Mouse (Mus musculus) frontal cortex, postnatal 36 days (tissue): ENCODE data around the gene Lrrc61.

Source experiments
- DNase-seq, 2 experiments: peaks; one replicate each; pipeline ENCODE4 v3.0.0; 2022; ENCODE audit warnings: low spot score in 2 of 2

Lrrc61 gene

DNA sequence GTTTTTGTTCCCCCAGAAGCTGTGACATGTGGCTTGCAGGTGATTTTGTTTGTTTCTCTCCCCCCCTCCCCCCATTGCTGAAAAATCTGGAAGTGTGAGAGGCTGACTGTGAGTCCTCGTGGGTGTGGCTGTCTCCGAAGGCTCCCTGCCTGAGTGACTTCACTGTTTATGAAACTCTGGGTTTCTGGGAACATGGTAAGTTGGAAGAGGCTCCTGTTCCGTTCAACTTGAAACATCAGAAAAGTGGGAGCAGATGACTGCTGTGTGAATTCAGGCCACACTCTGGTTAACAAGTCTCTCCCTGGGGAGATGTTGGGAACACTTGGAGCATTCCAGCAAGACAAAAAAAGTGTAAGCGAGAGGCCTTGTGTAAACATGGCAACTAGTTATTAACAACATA, 7.7 kb upstream of the Lrrc61 start:
- DNase-seq: no peak

DNA sequence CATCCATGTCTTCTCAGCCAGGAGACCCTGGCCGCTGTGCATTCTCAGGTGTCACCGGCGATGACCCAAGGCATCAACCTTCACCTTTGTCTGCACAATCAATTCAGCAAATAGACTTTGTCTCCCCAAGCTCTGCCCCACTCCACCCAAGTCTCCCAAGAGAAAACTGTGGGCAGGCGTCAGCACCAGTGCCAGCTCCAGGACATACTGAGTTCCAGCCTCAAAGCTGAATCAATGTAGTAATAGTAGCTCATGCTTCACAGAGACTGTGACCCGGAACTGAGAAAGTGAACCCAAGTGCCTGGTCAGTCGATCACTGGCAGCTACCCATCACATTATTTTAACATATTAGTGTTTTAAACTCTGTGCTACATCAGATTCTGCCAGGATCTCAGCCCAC, 6.3 kb upstream of the Lrrc61 start:
- no peak for DNase-seq

DNA sequence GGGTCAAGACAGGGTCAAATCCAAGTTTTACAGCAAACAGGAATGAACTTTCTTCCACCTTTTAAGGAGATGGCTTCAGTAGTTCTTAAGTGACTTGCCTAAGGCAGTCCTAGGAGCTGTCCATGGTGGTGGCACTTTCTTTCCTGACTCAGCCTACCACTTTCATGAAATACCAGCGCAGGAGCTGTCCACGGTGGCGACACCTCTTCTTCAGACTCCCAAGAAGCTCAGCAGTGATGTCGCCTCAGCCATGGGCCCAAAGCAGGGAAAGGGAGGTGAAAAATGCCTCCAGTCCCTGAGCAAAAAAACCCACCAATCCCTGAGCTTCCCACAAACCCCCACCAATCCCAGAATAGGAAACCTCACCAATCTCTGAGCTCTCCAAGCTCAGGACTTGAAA, 1.7 kb upstream of the Lrrc61 start:
- no peak for DNase-seq

DNA sequence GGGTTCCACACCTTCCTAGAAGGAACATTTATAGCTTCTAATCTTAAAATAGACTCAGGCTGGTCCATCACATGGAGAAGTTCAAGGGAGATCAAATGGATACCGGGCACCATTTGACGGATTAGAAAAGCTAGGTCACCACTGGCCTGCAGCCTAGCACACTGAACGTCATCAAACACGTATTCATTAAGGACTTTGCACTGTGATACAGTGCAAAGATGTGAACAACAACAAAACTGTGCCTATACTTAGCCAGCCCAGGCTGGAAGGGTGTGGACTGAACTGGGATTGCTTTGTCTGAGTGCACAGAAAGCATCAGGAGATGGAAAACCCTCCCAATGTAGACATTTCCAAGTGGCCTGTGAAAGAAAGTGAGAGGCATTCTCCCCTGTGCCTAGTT, 777 bp upstream of the Lrrc61 start:
- no peak for DNase-seq

DNA sequence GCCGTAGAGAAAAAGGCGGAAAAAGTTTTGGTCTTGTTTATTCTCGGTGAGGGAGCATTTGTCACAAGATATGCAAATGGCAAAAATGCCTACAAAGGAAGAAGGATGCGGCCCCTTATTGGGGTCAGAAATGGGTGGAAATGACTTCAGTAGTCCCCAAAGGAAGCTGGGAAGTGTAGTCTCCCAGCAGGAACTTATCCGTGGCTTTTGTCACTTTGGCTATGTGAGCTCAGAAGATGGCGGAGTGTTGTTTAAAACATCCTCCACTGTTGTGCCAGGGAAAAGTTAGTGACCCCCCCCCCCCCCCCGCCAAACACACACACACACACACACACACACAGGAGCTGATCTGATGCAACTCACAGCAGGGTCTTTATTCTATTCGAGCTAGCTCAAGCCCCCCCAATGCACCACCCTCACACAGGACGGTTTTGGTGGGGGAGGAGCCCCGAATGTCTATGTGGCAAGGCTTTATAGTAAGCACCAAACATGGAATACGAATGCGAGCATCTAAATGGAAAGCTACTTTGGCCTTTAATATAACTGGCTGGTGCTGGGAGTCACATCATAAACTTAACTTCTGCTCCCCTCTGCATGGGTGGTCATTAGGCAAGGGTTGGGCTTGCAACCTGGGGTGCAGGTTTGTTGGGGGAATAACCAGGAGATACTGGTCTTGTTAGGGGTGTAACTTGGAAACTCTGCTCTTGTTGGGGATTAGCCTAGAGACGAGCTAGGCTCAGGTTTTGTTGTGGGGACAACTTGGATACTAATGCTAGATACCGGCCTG, 701 bp downstream of the Lrrc61 start:
- peak; percentile 47 to 76 for DNase-seq

DNA sequence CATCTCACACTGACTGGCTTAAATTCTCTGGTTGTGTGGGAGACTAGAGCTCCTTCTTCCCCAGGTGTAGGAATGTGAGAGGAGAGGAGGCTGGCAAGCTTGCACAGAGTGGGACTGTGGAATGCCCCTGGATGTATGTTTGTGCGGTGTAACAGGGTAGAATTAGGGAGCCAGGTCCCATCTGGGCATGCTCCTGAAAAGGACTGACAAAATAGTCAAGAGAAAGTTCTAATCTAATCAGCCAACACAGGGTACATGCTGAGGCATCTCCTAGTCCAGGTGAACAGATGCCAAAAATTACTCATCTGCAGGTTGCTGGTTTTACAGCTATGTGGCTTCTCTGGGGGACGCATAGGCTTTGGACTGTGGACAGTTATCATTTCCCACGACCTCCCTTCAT, 1.4 kb downstream of the Lrrc61 start:
- DNase-seq: no peak

DNA sequence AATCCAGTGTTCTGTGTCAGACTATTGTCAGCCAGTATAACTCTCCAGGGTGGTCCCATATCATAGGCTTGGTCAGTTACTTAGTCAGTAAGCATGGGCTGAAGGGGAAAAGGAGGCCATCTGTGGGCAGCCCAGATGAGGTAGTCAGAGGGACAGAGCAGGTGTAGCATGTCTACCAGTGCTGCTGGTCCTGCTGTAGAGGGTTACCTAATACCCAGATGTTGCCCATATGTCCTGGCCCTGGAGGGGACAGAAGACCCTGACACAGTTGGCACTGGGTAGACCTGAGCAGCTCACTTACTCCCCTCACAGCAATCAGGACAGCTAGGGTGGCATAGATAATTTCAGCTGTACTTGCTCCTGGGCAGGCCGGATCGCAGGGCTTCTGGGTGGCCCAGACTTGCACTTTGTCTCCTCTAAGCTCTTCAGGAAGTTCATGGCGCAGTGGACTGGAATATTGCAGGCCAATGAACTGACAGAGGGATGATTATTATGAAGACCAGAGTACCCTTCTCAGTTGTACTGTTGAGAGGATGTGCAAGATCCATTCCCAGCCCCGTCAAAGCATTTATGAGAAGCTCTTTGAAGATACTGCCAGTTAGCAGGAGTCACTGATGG, 11.2 kb downstream of the Lrrc61 start:
- no peak for DNase-seq

DNA sequence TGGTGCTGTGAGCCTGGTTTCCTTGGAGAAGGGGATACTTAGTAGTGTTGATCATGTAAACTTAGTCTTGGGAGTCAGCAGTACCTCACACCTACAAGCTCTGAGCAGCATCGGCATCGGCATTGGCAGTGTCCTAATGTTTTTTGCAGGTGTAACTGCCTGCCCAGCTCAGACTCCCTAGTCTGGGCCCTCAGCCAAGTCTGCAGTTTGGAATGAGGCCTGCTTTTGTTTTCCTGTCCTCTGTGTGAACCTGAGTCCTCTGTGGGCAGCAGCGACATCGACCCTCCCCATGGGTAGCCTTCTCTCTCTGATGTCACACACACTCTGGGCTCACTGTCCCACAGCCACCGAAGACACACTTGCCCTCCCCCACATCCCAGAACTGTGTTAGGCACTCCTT, 11.7 kb downstream of the Lrrc61 start:
- DNase-seq: no peak

DNA sequence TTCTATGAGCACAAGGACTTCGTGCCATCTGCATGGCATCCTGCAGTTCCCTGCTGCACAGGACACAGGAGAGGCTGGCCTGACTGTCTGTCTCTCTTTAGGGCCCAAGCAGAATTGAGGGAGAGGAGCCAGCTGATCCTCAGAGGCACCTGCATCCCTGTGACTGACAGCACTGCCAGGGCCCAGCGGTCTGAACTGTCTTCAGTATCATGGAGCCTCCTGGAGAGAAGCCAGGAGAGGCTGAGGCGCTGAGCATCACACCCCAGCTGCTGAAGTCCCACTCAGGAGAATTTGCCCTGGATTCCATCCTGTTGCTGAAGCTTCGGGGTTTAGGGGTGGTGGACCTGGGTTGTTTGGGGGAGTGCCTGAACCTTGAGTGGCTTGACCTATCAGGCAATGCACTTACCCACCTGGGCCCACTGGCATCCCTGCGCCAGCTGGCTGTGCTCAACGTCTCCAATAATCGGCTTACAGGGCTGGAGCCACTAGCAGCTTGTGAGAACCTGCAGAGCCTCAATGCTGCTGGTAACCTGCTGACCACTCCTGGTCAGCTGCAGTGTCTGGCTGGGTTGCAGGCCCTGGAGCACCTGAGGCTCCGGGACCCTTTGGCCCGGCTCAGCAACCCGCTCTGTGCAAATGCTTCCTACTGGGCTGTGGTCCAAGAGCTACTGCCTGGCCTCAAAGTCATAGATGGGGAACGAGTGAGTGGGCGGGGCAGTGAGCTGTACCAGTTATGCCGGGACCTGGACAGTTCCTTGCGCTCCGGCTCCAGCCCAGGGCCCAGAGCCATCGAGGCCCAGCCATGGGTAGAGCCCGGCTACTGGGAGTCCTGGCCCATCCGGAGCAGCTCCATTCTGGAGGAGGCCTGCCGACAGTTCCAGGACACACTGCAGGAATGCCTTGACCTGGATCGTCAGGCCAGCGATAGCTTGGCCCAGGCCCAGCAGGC, 13.7 kb downstream of the Lrrc61 start:
- no peak for DNase-seq

DNA sequence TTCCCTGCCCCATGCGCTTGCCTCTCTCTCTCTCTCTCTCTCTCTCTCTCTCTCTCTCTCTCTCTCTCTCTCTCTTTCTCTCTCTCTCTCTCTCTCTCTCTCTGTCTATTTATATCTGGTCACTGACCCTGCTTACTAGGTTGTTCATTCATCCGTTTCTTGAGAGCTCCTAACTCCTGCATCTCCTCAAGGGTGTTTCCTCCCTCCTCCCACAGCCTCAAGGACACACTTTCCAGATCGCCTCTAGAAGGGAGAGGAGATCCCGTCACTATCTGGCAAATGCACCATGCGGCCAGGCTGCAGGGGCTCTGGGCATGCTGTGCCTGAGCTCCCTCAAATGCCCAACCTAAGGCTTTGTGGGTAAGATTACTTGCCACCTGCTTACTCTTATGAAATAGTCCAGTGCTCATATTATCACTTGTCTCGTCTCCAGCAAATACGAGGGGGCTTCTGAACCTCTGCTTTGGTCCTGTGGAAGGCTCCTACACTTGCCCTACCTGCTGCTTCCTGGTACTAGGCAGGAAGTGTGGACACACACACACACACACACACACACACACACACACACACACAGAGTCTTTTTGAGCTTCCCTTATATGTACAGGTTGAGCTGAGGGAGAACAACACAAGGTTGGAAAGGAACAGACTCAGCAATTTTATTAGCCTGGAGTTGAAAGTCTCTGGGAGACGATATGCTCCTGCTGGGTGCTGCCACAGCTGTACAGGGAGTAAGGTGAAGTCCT, 14.6 kb downstream of the Lrrc61 start:
- DNase-seq: no peak

DNA sequence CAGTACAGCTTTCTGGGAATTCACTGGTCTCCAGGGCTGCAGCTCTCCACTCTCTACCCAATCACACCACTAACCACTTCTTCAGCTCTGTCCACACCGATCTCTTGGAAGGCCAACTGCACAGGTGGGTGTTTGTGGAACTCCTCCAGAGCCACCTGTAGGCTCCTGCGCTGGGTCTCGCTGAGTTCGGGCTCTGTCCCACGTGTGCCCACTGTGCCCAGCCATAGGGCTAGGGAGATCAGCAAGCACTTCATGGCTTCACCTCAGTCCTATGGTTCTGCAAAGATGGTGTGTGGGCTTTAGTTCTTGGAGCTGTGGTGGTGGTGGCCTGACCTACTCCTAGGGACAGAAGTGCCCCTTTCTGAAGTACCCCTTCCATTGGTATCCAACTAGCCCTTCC, 17.4 kb downstream of the Lrrc61 start:
- DNase-seq: no peak

DNA sequence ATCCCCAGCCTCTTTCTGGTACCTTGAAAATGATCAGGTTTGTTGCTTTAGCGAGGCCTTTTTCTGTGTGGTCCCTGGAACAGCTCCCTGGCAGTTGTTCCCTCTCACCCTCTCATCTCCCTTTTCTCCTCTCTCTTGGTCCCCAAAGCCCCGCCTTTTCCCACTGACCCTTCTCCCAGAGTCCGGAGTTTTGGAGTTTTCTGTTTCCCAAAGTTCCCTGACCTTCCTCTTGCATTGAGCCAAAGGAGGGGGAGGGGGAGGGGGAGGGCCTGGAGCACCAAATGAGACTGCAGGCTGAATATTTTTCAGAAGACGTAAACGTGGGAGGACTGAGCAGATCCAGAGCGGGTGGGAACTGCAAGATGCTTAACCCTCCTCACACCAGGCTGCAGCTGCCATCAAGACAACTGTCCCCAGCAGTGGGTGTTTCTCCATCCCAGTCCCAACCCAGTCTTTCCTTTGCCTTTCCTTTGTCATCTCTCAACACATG, 18.0 kb downstream of the Lrrc61 start, which contains the start of gene Rarres2:
Gene Rarres2, minus strand, starts transcription at position 218 of the 490 bp plus-strand sequence.
- DNase-seq: no peak

DNA sequence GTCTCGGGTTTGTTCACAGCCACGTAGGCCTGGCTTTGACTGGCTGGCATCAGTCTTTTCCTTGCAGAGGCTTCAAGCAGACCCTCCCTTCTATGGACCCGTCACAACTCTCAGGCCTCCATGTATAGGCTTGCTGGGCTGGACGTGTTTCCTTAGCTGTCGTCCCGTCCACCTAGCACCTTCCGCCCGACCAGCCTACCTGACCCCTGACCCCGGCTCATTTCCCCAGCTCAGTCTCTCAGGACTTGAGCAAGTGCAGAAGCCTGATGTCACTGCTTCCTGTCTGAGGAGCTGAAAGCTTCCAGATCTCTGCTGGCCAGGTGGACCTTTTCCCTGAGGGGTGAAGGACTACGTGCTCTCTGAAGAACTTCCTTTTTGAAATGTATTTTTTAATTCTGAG, 18.7 kb downstream of the Lrrc61 start:
- no peak for DNase-seq

DNA sequence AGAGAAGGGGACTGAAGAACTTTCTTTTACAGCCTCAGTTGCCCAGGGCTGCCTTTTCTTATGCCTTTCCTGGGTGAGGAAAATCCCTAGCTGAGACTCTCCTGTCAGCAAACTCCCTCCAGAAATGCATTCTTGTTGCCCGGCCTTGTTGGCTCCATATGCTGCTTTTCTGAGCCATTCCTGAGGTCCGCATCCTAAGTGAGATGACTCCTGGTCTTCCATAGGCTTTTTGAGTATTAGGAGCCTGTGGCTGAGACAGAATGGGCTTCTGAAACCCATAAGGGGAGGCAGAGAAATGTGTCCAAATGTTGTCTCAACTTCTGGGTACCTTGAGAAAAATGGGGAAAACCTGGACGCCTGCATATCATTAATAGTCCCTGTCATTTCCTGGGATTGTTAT, 19.4 kb downstream of the Lrrc61 start:
- DNase-seq: no peak

DNA sequence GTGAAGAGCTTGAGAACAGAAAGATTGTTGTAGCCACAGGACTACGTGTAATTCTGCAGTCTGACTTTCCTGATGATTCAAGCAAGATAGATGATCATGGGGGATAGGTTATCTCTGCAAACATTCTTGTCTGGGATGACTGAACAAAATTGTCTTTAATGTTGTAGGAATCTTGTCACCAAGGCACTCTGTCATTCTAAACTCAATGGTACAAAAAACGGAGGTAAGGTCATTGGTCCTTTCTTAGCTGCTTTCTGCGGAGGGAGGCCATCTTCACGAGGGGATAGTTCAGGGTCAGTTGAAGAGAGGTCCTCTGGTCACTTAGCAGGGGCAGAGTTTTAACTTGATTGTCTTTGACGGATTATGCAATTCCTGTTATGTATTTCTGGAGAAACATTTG, 24.1 kb downstream of the Lrrc61 start:
- no peak for DNase-seq

DNA sequence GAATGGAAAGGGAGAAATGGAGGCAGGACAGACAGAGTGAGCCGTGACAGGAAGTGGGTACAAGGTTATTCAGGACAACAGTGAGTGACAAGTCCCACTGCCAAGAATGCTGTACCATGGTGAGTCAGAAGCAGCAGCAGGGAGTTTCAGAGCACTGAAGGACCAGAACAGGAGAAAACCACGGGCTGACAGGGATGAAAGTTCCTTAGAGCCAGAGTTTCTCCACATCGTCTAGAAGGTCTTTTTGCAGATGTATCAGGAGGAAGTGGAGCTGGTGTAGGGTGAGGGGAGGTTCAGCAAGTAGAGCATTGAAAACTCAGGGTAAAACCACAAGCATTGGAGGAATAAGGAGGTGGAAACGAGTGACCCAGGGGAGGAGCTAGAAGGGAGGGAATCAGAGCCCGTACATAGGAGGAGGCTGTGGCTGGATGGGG, 24.6 kb downstream of the Lrrc61 start:
- no peak for DNase-seq

DNA sequence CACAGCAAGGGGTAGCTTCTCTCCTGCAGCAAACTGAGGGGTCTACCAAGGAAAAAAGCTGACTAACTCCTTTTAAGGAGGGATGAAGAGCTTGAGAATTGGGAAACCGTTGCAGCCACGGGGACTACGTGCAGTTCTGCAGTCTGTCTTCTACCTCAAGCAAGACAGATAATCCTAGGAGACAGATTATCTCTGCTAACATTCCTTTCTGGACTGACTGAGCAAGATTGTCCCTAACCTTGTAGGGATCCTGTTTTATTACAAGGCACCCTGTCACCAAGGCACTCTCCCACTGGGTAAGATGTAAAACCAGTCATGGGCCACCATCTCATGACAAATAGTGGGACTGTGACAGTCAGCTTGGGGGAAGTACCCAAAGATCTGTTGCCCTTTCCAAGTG, 26.7 kb downstream of the Lrrc61 start:
- DNase-seq: no peak

DNA sequence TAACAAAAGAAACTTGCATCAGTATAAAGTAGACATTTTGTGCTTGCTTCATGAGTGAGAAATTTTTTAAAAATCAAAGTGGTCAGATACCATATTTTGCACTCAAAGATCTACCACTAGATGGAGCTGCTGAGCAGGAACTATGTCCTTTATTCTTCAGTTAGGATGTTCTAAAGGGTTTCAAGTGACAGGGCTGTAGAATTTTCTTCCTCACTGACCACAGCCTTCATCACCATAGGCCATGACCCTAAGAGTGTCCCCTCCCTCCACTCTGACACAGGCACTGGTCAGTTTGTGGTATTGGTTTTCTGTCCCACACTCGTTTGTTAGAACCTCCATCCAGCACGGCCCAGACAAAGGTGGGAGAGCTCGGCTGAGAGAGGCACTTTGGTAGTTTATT, 27.4 kb downstream of the Lrrc61 start:
- DNase-seq: peak in 1 of 2 experiments; percentile 60

DNA sequence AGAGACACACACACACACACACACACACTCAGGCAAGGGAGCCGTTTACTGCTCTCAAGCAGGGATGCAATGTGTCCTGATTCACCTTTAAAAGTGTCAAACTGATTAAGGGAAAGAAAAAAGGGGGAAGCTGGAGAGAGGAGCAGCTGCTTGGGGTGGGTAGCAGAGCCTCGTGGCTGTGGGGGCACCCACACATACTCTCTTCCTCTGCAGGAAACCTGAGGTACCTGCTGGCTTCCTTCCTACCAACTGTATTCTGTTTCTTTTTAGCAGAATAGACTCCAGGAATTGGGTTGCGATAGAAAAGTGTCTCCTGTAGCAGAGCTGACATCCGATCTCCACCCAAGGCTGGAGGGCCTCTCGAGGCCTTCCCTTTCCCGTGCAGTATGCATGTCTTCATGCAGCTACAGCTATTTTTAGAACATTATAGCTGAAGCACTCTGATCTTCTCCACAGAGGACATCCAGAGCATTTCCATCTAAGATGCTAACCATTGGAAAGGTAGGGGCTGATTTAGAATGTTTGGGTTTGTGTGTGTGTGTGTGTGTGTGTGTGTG, 34.7 kb downstream of the Lrrc61 start, which contains the start of gene Gm45021:
Gene Gm45021, plus strand, starts transcription at position 417 of the 557 bp plus-strand sequence.
- DNase-seq: no peak

DNA sequence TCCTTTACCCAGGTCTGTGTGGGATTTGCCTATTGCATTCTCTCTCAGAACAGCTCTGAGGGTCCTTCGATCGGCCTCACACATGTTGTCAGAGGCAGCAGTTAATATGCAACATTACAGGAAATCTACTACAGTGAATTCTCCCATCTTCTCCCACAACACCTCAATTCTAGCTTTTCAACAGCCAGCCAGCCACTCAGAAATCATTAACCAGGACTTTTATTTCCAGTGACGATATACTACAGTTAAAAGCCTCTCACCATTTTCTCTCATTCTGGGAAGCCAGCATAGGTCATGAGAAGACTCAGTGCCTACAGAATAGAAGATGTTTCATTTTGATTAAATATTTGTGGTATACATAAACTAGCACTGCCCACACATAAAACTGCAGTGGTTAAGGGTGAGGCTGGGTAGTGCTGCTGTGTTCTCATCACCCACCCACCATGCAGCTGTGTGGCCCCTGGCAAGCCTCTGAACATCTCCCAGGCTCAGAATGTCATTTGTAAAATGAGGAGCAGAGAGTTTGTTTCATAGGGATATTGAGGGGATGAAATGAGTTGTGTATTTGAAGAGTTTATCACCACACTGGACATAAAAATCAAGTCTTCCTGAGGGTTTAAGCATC, 36.7 kb downstream of the Lrrc61 start:
- no peak for DNase-seq

DNA sequence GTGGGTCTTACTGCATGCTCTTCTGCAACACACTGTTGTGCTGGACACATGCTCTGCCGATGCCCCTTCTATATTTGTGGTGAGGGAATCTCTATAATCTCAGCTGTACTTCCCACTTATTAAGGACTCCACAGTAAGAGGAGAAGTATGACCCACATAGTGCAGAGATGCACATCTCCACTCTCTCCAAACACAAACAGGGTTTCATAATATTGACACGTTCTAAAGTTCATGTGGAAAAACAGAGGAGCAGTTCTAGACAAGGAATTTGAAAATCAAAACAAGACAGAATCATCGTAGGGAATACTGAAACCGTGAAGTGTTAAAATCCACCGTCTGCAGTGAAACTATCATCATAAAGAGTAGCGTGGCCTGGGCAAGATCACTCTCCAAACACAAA, 37.3 kb downstream of the Lrrc61 start:
- no peak for DNase-seq
